Mouse (Mus musculus) G1E (cell line): ENCODE measurements around the gene Alkbh1.

Experiments used
- CTCF ChIP-seq: IDR thresholded peaks from 2 replicates; pipeline ENCODE4 v1.5.1; 2012; ENCODE audit warnings: low read depth, low read length, inconsistent platforms, mixed read lengths
- GATA1 ChIP-seq: IDR thresholded peaks from 2 replicates; pipeline ENCODE4 v1.6.1; 2012; ENCODE audit warnings: borderline replicate concordance, low read length, inconsistent platforms, mixed read lengths
- GATA2 ChIP-seq: IDR thresholded peaks from 2 replicates; pipeline ENCODE4 v1.6.1; 2012; ENCODE audit warnings: low read depth, low read length, inconsistent platforms, borderline replicate concordance
- POLR2AphosphoS5 ChIP-seq: IDR thresholded peaks from 2 replicates; pipeline ENCODE4 v1.6.1; 2012; ENCODE audit warnings: low read depth, low read length, inconsistent platforms; ENCODE audit not compliant: insufficient replicate concordance
- TAL1 ChIP-seq: conservative IDR thresholded peaks from 2 replicates; pipeline ENCODE4 v1.6.1; 2012; ENCODE audit warnings: low read depth, low read length, inconsistent platforms, mixed read lengths

DNA sequence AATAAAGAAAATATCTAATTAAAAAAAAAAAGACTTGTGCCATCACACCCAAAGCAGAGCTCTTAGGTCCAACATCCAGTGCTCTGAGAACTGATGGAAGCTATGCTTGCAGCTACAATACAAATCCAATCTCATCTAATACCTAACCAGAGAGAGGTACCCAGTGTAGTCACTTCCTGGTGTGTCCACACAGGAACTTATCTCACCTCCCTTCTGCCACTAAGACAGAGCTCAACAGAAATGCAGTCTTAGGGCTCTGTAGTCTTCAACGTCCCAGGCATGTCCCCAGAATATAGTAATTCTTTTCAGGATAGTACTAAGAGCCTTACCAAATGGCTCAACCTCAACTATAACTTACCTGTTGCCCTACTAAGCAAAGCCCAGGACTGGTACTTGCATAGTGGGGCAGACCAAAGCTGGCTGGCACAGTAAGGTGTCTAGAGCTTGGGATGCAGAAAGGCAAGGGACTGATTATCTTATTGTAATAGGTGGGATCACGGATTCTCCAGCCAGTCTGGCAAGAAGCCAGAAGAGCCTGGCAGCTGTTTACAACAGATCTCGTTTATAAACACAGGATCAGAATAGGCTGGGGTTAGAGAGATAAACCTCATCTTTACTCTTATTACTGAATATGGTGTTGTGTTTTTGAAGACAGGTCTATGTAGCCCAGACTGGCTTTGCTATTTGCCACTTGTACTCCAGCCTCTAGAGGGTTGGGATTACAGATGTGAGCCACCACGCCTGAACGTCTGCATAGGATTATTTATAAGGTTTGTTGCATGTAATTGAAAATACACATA is 21.9 kb downstream of the Alkbh1 start:
- no peak for TF ChIP-seq CTCF
- TF ChIP-seq GATA1: no peak
- TF ChIP-seq GATA2: no peak
- no peak for TF ChIP-seq TAL1
- TF ChIP-seq POLR2AphosphoS5: no peak
